Mouse (Mus musculus): ENCODE results near the gene Alkbh6.

DNA sequence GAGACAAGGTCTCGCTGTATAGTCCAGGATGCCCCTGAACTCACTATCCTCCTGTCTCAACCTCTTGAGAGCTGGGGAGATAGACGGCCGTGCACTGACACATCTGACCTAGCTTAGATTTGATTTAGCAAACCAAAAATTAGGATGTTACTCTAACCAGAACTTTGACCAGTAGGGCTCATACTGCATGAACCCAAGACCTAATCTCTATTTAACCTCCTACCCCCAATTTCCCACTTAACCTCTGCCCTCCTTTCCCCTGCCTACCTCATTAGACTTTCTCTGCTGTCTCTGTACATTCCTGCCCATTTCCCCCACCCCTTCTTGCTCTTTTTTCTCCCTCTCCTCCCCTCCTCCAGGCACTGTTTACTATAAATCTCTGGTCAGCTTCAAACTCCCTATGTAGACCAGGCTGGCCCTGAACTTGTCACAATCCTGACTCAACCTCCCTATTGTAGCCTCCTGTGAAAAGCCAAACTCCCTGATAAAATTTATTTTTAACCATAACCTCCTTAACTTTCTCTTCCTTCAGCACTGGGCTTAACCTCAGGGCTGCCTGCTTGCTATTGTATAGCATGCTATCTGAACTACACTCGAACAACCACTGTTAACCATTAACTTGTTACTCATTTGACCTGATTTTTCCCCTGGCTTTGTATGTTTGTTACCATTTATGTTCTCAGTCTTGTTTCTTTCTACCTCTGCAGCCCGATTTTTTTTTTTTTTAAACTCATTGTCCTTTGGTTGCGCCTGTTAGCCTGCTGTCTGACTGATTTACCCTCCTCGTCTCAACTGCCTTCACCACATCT, 50.1 kb downstream of the Alkbh6 start:
- no peak for TF ChIP-seq CTCF (IDR thresholded peaks at IDR 0.05; ENCODE audit: borderline replicate concordance, insufficient read depth, low read length)
- TF ChIP-seq POLR2A (IDR thresholded peaks at IDR 0.05; ENCODE audit: low read depth, low read length), result no peak

All from embryonic fibroblast, embryonic 13.5 days (primary cell).